Mouse (Mus musculus) lung, postnatal 4 days (tissue): Measurements from ENCODE around the gene Gm10300.

Experiments used
- DNase-seq, 2 experiments: peaks; one replicate each; pipeline ENCODE4 v3.0.0; 2021

Gene Gm10300

DNA sequence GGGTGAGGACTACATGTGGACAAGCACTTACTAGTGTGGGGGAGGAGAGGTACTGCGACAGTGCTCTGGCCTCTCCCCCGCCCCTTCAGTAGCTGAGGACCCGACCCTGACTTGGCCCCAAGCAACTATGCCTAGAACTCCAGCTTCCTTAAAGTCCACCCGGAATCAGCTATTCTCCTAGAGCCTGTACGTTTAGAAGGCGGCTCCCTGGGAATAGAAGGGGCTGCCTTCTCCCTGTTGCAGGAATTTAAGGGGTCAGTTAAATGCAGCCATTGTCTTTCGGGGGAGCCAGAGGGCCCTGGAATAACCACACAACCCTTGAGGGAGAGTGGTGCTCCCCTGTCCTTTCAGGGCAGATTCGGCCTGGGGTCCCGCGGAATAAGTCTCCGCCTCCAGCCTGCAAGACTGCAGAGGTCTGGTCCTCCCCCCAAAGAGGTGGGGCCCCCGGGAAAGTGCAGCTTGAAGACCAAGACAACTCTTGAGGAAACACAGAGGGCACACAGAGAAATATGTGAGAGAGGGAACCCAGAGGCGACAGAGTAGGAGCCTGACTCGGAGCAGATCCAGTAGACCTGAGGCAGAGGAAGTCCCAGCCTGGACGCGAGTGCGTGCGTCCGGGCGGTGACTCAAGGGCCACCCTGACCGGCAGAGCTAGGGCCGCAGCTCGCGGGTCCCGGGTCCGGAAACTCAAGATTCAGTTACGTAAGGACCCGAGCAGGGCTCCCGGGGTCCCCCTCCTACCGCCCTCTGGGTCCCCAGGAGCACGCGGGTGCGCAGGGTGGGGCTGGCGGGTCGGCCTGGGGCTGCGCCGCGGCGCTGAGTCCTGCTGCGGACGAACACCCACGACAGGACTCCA is at the start of gene Gm10300:
Gm10300 (plus strand) TSS at position 621 of the 856 bp plus-strand sequence.
- peak; percentile 63 to 67 for DNase-seq

DNA sequence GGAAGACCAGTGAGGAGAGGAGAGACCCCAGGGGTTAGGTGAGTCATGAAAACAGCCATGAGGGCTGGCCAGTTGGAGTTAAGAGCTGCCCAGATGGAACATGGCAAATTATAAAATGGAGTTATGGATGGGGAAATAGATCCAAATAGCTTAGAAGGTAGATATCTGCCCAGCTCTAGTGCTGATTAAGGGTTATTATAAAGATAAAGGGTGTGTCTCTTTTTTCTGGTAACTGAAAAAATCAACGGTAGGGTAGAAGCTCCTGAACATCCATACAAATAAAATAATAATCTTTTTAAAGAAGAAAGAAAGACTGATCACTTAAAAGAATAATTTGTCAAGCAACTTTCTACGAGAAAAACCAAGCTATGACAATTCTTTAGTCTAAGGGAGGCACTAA is 49.2 kb upstream of the Gm10300 start:
- no peak for DNase-seq

DNA sequence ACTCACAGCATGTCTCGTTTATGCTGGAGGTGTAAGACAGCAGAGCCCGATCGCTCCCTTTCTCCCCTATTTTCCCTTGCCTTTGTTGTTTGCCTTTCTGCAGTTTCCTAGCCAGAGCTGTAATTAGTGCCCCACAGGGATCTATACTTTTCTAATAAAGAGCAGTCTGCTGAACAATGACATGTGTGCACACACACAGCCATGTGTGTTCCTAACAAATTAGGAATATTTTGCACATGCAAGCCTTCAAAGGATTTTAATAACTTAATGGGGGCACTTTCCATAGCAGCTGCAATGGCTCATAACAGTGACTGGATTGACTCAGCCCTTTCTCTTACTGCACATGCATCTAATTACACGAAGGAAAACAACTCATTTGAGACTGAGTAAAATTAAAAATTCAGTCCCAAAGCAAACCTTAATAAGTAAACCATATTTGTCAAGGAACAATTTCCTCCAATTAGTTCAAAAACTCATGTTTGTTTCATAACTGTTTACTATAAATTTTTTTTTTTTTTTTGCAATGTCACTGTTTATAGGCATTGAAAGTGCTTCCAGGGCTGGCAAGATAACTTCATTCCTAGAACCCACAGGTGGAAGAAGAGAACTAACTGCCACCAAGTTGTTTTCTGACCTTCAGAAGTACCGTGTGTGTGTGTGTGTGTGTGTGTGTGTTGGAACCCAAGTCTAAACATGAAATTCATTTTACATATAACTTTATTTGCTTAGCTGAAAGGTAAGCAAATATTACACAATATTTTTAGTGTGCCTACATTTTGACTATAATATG is 48.6 kb upstream of the Gm10300 start:
- no peak for DNase-seq

DNA sequence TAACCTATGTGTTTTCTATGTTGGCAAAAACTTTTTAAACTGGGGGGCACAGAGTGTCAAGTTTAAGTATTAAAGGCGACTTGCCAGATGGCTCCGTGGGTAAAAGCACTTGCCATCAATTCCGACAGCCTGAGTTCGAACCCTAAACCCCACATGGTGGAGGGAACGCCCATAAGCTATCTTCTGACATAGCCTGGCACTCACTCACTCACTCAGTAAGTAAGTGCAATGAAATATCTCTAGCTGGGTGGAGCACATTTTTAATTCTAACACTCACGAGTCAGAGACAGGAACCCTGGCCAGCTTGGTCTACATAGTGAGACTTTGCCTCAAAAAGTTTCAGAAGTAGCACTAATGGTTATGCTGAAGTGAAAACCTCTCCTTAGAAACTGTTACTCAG is 47.3 kb upstream of the Gm10300 start:
- DNase-seq = no peak

GRCm38 (mm10) chr4:132027806-132028205 is 46.7 kb upstream of the Gm10300 start:
- DNase-seq = no peak

DNA sequence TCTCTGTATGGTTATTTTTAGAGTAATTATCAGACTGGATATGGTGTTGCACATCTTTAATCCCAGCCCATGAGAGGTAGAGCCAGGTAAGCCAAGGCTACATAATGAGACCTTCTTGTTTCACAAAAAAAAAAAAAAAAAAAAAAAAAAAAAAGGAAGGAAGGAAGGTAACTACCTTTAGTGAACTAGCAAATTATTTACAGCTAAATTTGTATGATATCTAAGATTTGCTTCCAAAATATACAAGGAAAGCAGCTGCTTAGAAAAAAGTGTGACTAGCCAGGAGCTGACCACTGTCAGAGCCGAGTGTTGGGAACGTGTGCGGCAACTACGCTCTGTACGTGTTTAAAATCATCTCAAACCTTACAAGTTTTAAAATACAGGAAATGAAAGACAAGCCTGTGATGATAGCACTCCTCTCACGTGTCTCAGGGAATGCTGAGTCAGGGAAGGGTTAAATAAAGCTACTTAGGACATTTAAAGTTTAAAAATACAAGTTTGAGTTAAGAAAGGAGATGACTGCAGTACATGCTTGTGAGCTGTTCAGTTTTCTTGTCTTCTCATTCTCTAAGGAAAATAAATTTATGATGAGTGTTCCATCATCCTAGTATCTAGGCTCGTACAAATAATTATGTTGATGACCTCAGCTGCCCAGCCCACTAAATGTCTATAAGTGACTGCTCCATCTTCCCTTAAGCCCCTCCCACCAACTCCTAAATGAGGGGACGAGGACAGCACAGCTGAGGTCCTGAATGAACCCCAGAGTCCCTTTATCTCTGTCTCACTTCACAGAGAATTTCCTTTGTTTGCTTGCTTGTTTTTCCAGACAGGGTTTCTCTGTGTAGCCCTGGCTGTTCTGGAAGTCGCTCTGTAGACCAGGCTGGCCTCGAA is 44.4 kb upstream of the Gm10300 start:
- DNase-seq = no peak

DNA sequence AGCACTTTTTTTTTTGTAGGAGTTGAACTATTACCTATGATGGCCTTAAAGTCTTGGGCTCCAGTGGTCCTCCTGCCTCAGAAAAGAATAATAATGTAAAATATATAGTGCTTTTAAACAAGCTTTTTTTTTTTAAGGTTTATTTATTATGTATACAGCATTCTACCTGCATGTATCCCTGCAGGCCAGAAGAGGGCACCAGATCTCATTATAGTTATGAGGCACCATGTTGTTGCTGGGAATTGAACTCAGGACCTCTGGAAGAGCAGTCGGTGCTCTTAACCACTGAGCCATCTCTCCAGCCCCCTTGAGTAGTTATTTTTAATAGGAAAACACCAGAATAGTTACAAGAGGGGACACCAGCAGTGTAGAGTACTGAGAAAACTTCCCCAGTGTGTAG is 41.3 kb upstream of the Gm10300 start:
- DNase-seq = no peak

DNA sequence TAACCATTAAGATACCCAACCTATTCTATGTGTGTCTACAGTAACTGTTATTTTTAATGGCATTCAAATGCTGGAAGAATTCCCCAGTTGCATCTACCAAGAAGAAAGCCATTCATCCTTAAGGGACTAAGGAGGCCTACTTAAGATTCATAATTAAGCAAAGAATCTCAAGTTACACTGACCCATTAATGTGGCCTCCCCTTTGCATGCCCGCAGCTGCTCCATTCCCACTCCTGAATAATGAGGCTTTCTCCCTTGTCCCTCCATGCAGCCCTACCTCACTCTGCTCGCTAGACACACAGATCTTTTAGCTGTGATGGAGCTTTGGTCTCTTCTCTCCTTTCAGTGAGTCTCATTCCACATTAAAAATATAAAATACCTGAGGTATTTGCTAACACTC is 40.3 kb upstream of the Gm10300 start:
- DNase-seq = no peak

- DNase-seq = no peak
Measured at GRCm38 (mm10) chr4:132037137-132037536, 37.4 kb upstream of the Gm10300 start.

DNA sequence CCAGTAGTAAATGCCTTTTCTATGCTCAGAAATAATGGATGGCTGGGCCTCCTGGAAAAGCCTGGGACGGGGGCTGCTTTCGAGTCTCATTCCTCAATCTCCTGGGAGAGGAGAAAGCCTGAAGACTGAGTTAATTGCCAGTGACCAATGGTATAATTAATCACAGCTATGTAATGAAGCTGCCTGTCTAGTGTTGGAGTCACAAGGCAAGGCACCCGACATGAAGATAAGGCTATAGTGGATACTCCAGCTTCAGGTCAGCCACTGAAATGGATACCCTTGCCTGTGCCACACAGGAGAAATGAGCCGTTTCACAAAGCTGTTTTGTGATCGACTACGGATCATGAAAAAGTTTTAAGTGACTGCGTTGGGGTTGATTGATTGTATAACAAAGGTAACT is 36.5 kb upstream of the Gm10300 start:
- DNase-seq = no peak

DNA sequence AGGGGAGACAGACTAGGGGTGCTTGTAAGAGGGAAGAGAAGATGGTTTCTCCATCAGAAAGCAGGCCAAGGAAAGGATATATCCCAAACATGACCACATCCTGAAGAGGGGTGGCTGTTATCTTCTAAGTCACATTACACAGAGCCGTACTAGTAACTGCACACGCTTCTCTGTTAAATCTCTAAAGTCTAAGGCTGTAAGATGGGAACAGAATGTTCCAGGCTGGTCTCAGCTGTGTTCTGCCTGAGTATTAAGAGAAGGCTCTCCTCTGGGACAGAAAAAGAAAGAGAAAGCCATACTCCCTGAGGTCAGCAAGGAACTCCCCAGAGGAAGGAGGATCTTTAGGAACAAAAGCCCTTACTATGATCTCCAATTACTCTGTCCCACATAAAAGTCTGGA is 35.7 kb upstream of the Gm10300 start:
- DNase-seq = no peak

DNA sequence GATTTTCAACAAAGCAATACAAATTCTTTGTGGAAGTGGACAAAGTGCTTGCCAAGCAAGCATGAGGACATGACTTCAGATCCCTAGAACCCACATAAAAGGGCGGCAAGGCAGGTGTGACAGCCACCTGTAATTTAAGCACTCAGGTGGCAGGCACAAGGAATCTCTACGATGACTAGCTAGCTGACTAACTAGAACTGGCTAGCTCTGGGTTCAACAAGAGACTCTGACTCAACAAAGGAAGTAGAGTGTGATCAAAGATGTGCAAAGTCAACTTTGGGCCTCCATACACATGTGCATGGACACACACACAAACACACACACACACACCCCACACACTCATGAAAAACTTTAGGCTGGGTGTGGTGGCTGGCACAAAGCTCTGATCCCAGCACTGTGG is 35.0 kb upstream of the Gm10300 start:
- DNase-seq = no peak

- peak in 1 of 2 experiments; percentile 39 for DNase-seq
Measured at GRCm38 (mm10) chr4:132039975-132040645, 34.4 kb upstream of the Gm10300 start.

DNA sequence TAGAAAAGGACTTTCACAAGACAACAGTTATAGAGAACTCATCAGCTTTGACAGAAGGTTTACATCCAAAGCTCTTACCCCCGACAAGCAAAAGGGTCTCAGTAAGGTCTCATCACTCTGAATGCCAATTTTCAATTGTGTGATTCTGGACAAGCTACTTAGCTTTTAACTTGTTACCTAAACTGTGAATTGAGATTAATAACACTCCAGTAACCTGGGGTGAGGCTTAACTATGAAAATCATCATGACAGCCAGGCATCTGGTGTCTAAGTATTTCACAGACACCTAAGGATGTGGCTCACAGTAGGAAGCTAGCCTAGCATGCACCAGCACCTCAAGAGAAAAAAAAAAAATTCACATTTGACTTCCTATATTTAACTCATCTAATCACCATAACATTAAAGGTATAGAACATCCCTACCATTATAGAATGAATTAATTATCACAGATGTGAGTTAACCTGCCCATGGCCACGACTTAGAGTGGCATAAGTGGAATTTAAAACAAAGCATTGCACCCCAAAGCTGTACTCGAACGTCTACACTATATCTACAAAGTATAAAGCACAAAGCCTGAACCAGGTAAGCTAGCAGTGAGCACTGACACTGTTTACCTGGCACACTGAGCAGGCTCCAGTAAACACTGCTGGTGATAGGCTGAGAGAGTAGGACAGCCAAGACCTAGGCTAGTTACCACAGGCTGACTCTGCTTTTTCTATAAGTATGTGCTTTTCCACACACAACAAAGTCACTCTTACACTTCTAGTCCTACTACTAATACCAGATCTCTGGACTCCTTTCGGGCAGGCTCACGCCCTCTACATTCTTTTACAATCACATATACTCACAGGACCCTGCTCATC is 32.8 kb upstream of the Gm10300 start:
- DNase-seq = no peak

- DNase-seq = no peak
Measured at GRCm38 (mm10) chr4:132043726-132044125, 30.8 kb upstream of the Gm10300 start.

DNA sequence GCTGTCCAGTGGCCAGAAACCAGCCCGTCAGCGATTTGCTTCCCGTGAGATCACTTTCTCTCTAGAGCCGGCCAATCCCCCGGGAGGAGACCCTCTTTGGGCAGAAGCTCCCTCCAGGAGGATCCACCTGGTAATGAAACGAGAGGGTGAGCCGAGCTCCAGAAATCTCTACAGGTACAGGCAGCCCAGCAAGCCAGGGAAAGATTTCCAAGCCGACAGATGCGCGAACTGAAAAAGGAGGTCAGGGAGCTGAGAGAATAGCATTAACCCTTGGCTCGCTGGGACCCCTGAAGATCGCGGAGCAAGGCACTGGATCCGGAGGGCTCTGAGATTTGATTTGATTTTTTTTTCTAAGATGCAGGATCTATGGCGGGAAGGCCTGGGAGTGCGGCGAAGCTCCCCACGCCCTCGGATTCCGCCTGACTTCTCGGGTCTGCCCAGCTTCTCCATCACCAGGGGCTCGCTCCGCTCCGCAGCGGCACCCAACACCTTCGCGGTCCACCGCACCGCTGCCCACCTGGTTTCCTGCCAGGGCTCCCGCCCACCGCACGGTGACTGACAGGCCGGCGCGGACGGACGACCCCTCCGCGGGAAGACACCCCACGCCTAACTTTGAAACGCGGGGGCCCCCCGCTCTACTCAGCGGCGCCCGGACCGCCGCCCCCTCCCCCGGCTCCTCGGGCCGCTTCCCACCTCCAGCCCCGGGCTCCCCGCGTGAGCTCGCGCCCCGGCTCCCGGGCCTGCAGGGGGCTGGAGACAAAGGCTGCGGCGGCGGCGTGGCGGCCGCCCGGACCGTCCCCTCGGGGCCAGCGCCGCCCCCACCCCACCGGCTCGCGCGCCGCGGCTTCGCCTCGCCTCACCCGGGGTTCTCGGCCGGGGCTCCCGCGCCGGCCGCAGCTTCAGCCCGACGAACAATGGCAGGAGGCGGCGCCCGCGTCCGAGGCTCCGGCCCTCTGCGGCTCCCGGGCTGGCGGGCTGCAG is 26.2 kb upstream of the Gm10300 start:
- peak; percentile 46 to 48 for DNase-seq

GRCm38 (mm10) chr4:132048995-132049404 is 25.5 kb upstream of the Gm10300 start:
- peak; percentile 89 to 96 for DNase-seq

DNA sequence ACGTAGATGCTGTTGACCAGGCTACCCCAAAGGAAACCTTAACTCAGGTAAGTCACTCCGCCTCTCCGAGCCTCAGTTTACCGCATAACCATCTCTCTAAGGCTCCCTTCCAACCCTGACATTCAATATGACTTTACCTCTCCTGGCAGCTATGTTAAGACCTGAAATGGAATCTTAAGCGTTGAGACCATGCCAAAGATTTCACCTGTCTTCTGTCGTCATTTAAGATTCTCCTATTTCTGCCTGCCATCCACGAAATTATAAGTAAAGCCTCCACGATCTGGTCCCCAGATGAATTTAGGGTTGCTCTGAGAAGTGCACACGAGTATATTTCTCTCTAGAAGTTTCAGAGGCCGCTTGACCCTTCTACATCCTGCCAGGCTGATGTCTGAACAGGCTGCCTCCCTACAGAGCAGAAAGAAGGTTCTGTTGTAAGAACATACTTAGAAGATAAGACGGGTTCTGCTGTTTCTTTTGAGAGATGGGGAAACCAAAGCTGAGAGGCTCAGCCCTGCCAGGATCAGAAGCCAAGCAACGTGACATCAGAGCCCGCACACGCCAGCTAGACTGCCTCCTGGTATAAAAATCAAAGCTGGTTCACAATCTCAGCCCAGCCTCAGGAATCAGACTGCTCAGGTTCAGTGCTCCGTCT is 24.8 kb upstream of the Gm10300 start:
- no peak for DNase-seq
